Mouse (Mus musculus) skeletal muscle tissue, adult 2 months (tissue): ENCODE data around the gene Col2a1.

Experiments used
- DNase-seq: peaks from one replicate; pipeline ENCODE4 v3.0.0-alpha.2; 2012; ENCODE audit warnings: low read depth, low spot score

Col2a1 gene

DNA sequence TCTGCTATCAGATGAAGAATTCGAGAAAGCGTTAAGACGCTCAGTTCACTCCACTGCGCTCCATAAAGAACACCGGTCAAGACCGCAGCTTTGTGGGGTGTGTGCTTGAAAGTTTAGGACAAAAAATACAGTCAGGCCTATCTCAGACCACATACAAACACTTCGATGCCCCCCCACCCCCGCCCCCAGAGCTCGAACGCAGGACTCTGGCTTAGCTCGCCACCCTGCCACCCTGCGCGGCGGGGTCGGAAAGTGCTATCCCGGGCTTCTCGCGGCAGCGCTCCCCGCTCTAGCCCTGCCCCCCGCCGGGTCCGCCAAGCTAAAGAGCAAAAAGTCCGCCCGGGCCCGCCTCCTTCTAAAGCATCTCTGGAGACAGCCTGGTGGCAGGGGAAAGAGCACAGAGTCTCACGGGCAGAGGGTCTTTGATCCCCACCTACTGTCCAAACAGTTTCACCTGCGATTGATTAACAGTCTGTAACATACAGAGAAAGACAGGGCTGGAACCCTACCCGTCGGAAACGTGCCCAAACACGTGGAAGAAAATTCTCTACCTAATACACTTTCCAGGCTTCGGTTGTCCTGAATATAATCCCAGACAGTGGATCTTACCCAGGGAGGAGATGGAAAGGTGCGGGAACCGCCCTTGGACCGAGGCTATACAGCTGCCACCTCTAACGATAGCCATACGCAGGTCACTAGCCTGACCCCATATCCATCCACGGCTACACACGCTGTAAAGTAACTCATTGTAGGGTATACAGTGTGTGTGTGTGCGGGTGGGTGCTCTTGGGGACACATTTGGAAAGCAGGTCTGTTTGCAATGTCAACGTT is 1.3 kb downstream of the Col2a1 start:
- no peak for DNase-seq

DNA sequence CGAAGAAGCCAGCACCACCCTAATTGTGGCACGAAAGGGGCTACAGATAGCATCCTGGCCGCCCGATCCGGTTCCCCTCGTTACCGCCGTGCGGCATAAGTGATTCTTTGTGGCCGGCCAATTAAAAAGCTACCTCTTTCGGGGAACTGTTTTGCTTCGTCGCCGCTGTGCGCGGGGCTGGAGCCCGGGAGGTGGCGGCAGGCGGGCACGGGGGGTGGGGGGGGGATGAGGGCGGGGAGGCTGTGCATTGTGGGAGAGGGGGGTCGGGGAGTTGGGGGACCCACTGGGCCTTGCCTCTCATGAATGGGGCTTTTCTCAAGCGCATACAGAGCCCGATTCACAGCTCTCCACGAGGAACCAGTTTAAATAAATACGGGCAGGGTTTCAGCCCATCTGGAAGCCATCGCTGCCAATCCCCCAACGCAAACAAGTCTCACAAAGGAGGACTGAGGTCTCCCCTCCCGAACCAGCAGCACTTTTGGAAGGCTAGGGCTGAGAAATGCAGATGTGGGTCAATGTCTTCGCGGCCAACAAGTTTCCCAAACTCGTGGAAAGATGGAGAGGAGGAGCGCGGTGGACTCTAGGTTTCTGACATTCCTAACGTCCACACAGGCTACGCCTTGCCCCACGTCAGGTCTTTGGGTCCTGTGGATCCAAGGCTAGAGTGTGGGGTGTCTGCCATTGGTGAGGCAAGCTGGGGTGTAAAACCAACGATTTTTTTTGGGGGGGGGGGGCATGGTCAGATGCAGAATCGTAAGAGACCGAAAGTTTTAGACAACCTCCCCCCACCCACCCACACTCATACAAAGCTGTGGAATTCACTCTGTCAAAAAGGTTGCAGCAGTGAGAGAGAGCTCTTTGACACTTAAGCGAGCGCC is 2.1 kb downstream of the Col2a1 start:
- DNase-seq, result no peak

DNA sequence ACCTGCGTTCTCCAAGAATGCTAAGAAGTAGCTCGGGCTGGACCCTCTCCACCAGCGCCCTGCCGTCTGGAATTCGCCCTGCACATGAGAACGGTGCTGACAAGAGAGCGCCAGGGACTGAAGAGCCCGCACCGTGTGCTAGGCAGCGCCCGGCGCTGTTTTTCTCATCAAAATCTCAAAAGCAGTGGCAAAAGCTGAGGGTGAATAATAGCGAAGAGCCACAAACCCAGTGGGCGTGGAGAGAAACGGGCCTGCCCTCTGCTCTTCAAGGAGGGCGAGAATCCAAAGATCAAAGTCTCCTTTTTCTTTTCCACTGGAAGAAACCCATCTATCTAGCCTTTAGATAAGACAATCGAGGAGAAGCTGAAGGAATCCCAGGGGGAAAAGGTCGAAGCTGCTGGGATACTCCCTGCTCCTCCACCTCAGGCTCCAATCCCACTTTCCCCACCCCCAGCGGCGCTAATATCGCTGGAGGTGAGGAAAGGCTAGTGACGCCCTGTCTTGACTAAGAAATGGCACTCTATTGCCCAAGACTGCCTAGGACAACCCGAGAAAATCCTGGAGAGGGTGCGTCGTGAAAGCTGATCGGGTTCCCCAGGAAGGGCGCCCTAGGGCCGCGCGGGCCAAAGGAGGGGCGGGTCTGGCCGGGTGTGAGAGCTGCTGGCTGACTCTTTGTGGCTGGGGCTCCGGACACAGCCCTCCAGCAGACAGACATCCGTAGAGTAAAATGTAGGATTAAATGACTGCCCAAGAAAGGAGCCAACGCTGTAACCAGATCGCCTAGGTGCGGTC is 3.0 kb downstream of the Col2a1 start:
- no peak for DNase-seq

DNA sequence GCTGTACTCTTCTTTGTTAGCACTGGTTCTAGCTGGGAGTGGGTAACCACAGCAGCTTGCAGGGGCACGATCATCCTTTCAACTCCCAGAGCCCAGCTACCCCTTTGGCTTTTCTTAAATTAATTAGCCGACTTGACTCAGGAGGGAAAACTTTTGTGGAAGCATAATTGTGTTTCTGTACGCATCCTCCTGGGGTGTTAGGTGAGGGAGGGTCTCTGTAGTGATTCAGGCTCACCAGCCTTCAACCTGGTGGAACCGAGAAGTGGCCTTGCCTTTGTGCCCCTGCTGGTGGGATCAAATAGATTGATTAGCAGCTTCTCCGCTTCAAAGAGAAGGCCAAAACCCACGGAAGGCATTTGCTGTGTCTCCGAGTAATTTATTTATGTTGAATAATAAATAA is 4.5 kb downstream of the Col2a1 start:
- DNase-seq, result no peak

DNA sequence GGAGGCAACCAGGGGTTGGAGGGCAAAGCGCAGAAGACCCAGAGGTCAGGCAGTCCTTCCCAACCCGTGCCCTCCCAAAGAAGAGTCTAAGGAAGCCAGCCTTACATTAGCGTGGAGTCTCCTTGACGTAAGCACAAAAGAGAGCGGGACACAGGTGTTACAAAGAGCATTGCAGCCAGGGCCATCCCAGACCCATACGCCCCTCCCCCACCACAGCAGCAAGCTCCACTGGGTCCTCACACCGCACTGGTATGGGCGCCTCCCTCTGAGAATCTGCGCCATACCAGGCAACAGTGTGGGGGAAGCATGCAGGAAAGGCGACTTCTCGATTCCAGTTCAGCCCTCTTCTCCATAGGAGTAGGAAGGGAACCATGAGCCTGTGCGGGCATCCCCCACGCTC is 4.9 kb downstream of the Col2a1 start:
- no peak for DNase-seq

DNA sequence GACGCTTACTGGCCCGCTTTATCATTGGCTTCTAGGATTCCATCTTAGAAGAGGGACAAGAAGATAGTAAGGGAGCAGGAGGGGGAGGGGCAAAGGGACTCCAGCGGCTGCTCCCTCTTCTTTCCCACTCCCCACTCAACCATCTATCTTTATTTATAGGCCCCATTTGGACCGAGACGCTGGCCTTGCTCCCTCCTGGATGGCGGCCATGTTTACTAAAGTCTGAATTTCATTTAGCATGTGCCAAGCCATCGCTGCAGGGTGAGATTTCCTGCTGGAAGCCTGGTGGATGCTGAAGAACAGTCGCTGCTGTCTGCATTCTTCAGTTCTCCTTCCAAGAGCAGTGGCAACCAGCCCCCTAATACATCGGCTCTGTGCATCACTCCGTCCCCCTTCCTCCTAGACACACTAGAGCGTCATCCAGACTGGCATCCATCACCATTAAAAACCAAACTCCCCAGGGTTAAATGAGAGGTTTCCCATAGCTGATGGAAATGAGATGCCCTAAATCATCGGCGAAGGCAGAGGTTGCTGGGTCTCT is 7.7 kb downstream of the Col2a1 start:
- DNase-seq, result no peak

DNA sequence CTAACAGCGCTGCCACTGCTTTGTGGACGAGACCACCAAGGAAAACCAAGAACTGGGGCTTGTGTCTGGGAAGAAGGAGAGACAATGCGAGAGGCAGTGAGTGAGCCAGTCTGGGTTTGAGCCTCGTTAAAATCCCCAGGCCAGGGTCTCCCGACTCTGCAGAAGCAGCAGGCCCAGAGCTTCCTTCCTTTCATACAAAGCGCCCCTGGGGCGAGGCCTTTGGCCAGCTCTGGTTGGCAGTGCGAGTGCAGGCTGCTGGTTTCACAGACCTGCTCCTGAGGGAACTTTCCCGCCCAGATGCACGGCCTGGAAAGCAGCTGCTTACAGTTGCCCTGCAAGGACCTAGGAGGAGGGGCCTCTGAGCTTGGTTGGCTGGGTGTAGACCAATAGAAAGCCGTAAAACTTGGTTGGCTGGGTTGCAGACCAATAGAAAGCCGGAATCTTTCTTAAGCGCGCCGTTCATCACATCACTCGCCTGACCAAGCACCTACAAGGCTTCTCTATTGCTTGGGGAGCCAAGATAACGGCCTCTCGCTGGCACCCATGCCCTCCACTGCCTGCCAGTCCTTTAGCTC is 11.7 kb downstream of the Col2a1 start:
- DNase-seq, result peak; percentile 68

DNA sequence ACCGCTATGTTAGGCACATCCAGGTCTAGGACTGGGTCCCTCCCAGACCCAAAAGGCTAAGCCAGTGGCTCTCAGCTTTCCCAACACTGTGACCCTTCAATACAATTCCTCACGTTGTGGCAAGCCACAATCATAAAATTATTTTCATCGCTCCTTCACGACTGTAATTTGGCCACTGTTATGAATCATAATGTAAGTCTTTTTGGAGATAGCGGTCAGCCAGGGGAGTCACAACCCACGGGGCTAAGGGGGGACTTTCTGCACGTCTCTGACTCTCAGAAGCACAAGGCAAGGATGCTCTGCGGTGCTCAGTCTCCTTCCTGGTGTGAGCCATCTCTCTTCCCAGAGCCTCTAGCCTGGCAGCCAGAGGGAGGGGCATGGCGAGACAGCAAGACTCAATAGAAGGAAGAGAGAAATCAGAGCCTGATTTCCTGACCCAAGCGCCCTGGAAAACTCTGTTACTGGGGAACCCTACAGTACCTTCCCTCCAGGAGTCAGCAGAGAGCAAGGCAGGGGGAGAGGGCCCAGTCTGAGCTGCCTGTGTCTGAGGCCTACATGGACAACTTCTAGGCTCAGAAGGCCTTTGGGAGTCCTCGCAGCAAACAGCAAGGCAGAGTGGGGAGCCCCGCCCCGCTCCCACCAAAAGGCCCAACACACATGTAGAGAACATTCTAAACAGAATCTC is 12.3 kb downstream of the Col2a1 start:
- DNase-seq, result no peak

DNA sequence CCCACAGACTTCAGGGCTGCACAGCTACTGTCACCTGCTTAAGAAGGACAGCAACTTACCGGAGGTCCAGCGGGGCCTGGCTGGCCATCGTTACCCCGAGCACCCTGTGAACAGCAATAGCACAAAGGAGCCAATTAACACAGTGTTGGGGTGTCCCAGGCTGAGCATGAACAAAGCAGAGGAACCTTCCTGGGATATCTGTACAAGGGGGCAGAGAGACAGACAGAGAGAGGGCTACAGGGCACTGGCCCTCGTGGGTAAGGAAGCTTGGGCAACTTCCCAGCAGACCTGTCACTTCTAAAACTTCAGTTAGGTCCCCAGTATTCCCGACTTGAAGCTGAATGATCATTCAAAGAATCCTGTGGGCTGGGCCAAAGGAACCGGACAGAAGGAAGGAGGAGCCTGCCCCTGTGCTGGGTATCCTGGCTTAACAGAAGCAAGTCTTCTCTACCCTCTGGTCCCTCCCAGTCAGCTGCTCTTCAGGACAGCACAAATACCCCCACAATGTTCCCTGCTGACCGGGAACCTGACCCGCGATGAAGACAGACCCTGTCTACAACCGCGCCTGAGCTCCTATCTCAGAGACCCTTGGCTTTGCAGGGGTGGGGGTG is 13.1 kb downstream of the Col2a1 start:
- DNase-seq, result no peak

DNA sequence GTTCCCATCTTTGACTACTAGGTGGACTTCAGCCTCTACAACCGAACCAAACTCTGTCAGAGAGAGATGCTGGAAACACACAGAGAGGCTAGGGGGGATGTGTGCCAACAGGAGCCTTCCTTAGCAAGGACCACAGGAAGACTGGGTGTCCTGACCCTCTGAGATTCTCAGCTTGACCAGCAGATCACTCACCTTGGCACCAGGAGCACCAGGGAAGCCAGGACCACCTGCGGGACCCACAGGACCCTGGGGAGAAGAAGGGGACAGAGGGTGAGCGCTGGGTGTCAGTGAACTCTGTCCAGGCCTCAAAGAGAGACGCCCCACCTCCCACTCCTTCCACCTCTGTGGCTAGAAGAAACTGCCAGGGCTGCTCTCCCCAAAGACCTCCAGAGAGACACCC is 13.8 kb downstream of the Col2a1 start:
- DNase-seq, result no peak

DNA sequence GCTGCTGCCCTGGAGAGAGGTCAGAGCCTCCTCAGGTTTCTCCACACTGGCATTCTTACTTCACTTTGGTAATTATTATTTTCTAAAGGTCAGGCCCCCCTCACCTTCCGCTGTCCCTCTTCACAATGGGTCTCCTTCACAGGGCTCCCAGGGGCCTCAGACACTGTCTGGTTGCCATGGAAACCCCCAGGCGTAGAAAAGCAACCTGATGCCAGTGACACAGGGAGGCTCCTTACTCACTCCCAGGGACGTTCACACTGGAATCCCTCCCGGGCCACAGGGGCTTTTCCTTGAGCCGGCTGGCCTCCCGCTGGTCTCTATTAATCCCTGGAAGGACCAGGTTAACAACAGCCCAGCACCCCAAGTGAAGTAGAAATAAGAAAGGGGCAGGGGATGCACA is 14.4 kb downstream of the Col2a1 start:
- no peak for DNase-seq

DNA sequence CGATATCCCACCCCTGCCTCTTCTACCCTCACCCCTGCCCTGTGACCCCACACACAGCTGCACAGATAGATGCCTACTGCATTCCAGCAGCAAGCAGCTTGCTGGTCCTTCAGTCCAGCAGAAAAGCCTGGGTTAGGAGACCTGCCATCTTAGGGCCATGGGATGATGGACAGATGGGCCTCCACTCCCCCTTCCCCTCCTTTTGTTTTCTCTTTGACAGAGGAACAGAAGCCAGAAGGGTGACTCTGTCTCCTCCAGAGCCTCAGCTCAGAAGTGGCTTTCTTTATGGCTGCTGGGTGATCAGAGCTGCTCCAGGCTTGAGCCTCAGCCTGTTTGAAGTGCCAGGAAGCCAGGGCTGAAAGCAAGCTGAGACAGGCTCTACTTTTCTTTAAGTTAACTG is 15.0 kb downstream of the Col2a1 start:
- no peak for DNase-seq

DNA sequence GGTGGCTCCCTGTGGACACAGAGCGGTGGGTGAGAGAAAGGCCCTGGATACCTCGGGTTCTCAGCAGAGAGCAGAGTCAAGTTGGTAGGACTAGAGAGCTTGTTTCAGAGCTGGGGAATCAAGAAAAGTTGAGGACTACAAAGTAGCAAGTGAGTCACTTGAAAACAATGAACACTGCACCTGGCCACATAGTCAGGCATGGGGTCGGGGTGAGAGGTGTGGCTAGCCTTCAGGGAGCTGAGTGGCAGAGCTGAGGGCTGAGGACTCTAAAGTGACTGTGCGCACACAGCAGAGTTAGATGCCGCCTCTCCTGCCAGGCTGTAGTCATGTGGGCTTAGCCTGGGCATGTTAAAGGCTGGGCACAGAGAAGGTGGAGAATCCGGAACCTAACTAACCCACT is 22.9 kb downstream of the Col2a1 start:
- no peak for DNase-seq

DNA sequence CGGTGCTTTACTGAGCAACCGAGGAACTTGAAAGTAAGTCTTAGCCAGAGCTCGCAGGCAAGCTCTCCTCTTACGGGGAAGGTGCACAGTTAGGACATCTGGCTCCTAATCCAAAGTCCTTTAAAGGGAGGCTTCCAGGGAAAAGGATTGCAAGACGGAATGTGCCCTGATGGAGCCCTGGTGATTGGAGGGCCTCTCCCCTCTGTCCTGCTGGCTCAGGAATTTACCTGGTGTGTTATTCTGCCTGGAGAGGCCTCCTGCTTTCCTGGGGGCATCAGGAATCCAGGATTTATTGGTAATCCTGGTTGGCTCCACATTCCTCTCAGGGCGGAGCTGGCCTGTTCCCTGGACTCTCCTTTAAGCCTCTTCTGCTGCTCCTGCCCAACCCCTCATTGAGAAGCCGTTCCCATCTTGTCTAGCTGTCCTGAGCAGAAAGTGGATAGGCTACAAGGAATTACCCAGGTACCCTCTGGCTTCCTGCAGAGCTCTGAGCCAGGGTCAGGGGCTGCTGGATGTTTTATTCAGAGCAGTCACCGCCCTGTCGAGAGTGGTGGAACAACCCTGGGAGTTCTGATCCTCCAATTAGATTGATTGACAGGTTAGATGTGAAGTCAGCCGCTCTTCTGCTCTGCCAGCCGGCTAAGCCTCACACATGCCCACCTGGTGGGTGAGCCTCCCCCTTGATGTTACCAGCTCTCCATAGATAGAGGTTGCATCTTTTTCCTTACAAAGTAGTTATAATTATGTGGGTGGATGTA is 31.1 kb downstream of the Col2a1 start:
- DNase-seq, result no peak

DNA sequence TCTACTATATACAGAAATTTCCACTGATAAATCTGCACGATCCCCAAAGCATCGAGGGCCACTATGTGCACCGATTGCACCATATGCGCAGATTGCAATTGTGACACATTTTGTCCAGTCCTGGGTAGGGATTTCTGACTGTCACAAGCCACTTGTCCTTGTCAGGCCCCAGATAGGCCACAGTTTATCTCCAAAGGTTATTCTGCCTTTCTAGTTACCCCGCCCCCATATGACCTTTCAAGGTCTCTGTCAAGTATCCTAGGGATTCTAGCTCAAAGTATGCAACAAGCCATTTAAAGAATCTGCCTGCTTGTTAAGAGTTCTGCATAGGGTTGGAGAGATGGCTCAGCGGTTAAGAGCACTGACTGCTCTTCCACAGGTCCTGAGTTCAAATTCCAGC is 31.9 kb downstream of the Col2a1 start:
- DNase-seq, result no peak

DNA sequence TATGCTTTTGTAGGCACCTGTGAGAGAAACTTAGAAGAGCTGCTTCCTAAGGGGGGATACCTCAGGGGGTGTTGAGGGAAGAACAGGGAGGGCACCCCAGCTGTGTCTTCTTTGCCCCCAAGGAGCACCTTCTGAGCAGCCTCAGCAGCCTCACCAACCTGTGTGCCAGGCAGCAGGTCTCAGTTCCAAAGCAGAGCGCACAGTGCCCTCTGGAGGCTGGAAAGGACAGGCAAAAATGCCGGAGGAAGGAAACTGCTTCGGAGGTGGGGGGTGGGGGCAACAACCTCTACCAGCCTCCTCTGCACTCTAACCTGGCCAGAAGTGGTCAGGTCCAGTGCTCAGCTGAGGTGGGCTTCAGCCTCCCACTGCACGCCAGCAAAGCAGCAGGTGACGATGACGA is 34.2 kb downstream of the Col2a1 start:
- no peak for DNase-seq

DNA sequence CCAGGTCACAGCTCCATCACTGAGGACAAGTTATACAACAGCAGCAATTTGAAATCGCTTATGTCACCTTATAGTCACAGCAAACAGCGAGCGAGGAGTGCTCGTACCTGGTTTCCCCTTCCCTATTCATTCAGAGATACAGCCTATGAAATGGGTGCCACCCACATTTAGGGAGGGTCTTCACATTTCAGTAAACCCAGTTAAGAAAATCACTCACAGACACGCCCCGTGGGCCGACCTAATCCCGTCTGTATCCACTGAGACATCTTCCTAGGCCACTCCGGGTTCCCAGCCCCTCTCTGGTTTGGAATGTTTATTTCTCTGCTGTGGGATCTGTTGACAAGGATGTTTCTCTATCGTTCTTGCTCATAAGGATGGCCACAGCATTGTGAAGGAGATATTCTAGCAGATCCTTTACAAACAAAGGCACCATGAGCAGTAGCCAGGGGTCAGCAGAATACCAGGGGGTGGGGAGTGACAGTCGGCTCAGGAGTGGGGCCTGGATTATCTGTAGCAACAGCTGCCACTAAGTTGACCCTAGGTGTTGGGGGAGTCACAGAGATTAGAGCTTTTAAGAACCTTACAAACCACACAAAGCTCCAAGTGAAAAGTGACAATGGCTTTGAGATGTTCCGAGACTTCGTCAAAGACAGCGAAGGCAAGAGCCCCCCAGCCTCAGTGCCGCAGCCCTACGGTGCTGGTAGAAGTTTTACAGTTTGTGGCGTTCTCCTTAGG is 39.0 kb downstream of the Col2a1 start:
- no peak for DNase-seq

DNA sequence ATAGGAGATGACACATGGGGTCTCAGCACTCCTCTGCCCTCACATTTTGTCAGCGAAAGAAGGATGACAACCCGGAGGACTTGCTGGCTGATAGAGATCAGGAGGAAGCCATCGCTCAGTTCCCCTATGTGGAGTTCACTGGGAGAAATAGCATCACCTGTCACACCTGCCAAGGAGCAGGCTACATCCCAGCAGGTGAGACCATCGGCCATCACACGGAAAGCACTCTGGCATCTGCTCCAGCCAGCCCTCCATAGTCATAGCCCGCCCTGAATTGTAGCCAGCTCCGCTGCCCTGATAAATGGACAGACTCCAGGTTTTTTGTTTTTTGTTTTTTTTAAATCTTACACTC is 39.7 kb downstream of the Col2a1 start:
- DNase-seq, result no peak
